Mouse (Mus musculus) heart, postnatal 0 days (tissue): ENCODE measurements around the gene Nrxn1. TPM values are rescaled to one million over a fixed set of nuclear protein-coding genes. Genes with fewer than 3 reads are reported as not detected.

Experiments
- ATAC-seq: fragments of 200-750 bp; cut with Nextera tagmentation; 2 replicates; pipeline ENCODE4 v1.8.0; 2017; ENCODE audit warnings: low read depth, moderate number of reproducible peaks, moderate library complexity; ENCODE audit not compliant: insufficient read depth
- DNase-seq: peaks from one replicate; pipeline ENCODE4 v3.0.0-alpha.2; 2016; ENCODE audit warnings: low spot score
- H3K27ac ChIP-seq: fragments of 300-500 bp; sonication (generic); 2 replicates; pipeline ENCODE4 v1.5.1; 2014; ENCODE audit warnings: low read depth, mild to moderate bottlenecking
- H3K27me3 ChIP-seq: fragments of 300-500 bp; sonication (generic); 2 replicates; pipeline ENCODE4 v1.6.1; 2014; ENCODE audit warnings: low read length, mixed read lengths; ENCODE audit not compliant: control insufficient read depth, insufficient read depth
- H3K36me3 ChIP-seq: fragments of 300-500 bp; sonication (generic); replicated peaks from 2 replicates; pipeline ENCODE4 v1.6.1; 2014; ENCODE audit warnings: low read length, mixed read lengths; ENCODE audit not compliant: control insufficient read depth, insufficient read depth
- H3K4me1 ChIP-seq: fragments of 300-500 bp; sonication (generic); 2 replicates; pipeline ENCODE4 v1.6.1; 2014; ENCODE audit warnings: antibody characterized with exemption; ENCODE audit not compliant: control insufficient read depth, insufficient read depth
- H3K4me2 ChIP-seq: fragments of 300-500 bp; sonication (generic); 2 replicates; pipeline ENCODE4 v1.6.1; 2014; ENCODE audit warnings: low read depth, mild to moderate bottlenecking, low read length, moderate library complexity
- H3K4me3 ChIP-seq: fragments of 300-500 bp; sonication (generic); 2 replicates; pipeline ENCODE4 v1.5.1; 2014; ENCODE audit warnings: low read depth, low read length
- H3K9ac ChIP-seq: fragments of 300-500 bp; sonication (generic); replicated peaks from 2 replicates; pipeline ENCODE4 v1.6.1; 2014; ENCODE audit warnings: low read depth, low read length, mixed read lengths
- H3K9me3 ChIP-seq: fragments of 300-500 bp; sonication (generic); replicated peaks from 2 replicates; pipeline ENCODE4 v1.6.1; 2016; ENCODE audit warnings: low read length; ENCODE audit not compliant: control insufficient read depth
- CTCF ChIP-seq: IDR thresholded peaks from 2 replicates; pipeline ENCODE4 v1.5.1; 2016; ENCODE audit warnings: antibody characterized with exemption, control low read depth, low read depth
- EP300 ChIP-seq: IDR thresholded peaks from 2 replicates; pipeline ENCODE4 v1.6.1; 2016; ENCODE audit warnings: antibody characterized with exemption, low read depth
- WGBS: fragments of 180-500 bp; shearing (Covaris S2); extraction: QIAGEN DNeasy Blood & Tissue Kit; methylation state at CpG from one replicate; pipeline ENCODE4 v1.1.7; 2014; 5-methylcytosine and 5-hydroxymethylcytosine counted together
- polyA plus RNA-seq: library from polyadenylated mRNA; unstranded; fragments of >200 nt; fragmentation: Nextera tagmentation; extraction: Ambion mirVana; gene quantifications from 2 replicates; pipeline ENCODE4 v1.2.1, GENCODE M21; 2015
- total RNA-seq: library from RNA; depleted of rRNA; stranded (reverse); fragments of >200 nt; gene quantifications from 2 replicates; pipeline ENCODE4 v1.2.3, GENCODE M21; 2014; ENCODE audit warnings: low replicate concordance

Nrxn1 gene
- total and polyA plus RNA-seq, 2 experiments from 2014 or later: 1.1 to 4.1 TPM

DNA sequence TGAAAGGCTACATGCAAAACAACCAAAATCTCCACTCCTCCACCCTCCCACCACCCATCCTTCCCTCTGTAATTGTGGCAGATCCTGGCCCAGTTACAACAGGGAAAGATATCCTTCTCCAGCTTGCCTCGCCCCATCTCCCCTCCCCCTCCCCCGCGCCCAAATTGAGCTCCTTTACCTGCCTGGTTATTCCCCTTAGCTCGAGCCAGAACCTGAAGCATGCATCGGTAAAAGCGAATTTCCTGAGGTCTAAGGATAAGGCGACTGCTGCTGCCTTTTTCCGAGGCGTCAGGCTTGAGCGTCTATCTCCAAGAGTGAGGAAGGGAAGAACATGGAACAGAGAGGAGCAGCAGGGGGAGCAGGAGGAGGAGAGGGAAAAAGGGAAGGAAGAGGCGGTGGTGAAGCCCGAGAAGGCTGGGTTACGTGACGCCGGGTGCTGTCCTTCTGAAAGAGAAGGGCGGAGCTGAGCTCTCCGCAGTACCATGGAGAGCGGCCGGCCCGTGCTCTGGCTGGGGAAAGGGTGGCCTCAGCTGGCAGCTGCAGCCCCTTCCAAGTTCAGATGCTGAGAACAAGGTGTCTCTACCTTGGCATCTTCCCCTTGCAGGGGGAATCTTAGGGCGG, 340 bp downstream of the Nrxn1 start:
- Histone ChIP-seq H3K9ac (no peak overlapping the region), H3K4me1 (no peaks in the 10 kb centered on the region), H3K27ac (no peak overlapping the region), H3K9me3 (no peaks in the 10 kb centered on the region), H3K4me3 (no peak overlapping the region), H3K36me3 (no peaks in the 10 kb centered on the region), H3K27me3 (no peaks in the 10 kb centered on the region), H3K4me2 (no peak overlapping the region)
- TF ChIP-seq EP300 (no peak), CTCF (peak; percentile 14)
- peak; percentile 63 for DNase-seq
- WGBS: 3% methylated on average over 21 of the region's 21 CpGs
- ATAC-seq: peak; percentile 75

DNA sequence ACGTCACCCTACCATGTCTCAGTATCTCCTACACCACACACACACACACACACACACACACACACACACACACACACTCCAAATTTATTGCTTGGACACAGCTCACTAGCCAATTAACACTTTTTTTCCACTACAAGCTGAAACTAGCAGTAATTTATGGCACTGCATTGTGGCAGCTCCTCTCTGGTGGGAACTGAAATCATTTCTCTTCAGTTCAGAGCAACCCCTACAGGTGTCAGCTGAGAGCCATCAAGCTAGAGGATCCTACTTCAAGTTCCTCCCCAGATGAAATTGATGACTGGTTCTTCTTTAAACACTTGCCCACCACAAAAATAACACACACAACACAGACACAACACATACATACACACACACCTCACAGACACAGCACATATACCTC, 2.2 kb downstream of the Nrxn1 start:
- ATAC-seq: no peak
- DNase-seq: no peak
- Histone ChIP-seq H3K9ac (no peak overlapping the region), H3K27ac (no peak overlapping the region), H3K36me3 (no peaks in the 10 kb centered on the region), H3K9me3 (no peaks in the 10 kb centered on the region), H3K4me3 (no peak overlapping the region), H3K4me1 (no peaks in the 10 kb centered on the region), H3K4me2 (no peak overlapping the region), H3K27me3 (no peaks in the 10 kb centered on the region)
- TF ChIP-seq CTCF (no peak), EP300 (no peak)
- 83% methylated on average over 1 of the region's 1 CpGs for WGBS

DNA sequence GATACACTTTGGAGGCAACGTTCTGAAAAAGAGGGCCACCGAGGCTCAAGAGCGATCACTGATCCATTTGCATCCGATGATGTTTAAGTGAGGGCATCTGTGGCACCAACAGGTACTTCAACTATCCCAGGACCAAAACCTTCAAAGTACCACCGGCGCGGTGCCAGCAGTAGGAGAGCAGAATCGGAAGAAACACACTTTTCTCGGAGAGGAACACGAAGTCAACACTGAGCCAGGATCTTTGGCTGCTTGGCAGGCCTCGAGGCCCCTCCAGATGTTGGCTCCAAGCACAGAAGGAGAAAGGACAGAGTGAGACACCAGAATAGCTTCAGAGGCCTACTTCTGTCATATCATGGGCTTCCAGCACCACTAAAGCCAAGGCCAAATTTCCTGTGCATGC, 3.9 kb downstream of the Nrxn1 start:
- Histone ChIP-seq H3K36me3 (no peaks in the 10 kb centered on the region), H3K27me3 (no peaks in the 10 kb centered on the region), H3K4me3 (no peak overlapping the region), H3K27ac (no peak overlapping the region), H3K4me1 (no peaks in the 10 kb centered on the region), H3K9me3 (no peaks in the 10 kb centered on the region), H3K9ac (no peak overlapping the region), H3K4me2 (no peak overlapping the region)
- no peak for ATAC-seq
- DNase-seq: no peak
- 70% methylated on average over 11 of the region's 11 CpGs for WGBS
- no peak for TF ChIP-seq CTCF
- no peak for TF ChIP-seq EP300

DNA sequence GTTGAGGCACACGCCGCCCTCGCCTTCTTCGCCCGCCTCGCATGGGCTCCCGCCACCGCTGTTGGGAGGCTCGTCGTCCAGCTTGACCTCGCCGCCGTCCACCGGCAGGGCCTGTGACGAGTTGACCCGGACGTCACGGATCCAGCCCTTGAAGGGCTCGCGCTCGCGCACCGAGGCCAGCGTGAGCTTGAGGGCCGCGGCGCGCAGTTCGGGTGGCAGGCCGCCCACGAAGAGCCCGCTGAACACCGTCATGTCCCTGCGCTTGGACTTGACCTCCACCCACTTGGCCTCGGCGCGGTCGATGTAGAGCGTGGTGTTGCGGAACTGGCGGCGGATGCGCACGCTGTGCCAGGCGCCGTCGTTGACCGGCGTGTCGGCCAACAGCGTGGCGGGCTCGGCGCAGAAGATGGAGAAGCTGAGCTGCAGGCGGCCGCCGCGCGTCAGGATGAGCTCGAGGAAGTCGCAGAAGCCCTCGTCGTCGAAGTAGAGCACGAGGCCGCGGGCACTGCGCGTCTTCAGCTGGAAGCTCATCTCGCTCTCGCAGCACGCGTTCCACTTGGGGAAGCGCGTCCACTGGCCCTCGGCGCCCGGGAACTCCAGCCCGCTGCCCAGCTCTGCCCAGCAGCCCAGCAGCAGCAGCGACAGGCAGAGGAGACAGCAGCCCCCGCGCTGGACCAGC, 4.7 kb downstream of the Nrxn1 start:
- H3K4me3 ChIP-seq: no peak overlapping the region
- 53% methylated on average over 75 of the region's 82 CpGs for WGBS
- no peaks in the 10 kb centered on the region for H3K4me1 ChIP-seq
- H3K4me2 ChIP-seq: no peak overlapping the region
- H3K36me3 ChIP-seq: no peaks in the 10 kb centered on the region
- H3K27ac ChIP-seq: no peak overlapping the region
- no peak overlapping the region for H3K9ac ChIP-seq
- TF ChIP-seq EP300 (no peak), CTCF (no peak)
- no peaks in the 10 kb centered on the region for H3K27me3 ChIP-seq
- no peaks in the 10 kb centered on the region for H3K9me3 ChIP-seq
- DNase-seq: no peak
- ATAC-seq: no peak

DNA sequence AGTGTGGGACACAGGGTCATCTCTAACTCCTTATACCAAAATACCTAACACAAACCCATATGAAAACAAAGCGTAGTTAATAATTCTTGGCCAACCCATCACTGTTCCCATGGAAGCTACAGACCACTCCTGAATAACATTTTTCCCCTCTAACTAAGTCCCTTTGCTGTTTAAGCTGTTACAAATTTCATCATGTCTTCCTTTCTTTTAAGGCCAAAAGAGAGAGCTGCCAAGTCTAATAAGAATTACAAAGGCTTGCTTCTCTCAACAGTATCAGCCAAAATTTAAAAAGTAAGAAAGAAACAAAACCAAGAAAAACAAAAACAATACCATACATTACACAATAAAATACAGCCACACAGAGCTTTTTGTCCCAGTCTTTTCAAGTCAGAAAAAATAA, 6.5 kb downstream of the Nrxn1 start:
- 71% methylated on average over 1 of the region's 1 CpGs for WGBS
- Histone ChIP-seq H3K4me2 (no peak overlapping the region), H3K9ac (no peak overlapping the region), H3K36me3 (no peaks in the 10 kb centered on the region), H3K4me1 (no peaks in the 10 kb centered on the region), H3K27ac (no peak overlapping the region), H3K9me3 (no peaks in the 10 kb centered on the region), H3K4me3 (no peak overlapping the region), H3K27me3 (no peaks in the 10 kb centered on the region)
- ATAC-seq (no peak), DNase-seq (no peak)
- no peak for TF ChIP-seq CTCF
- TF ChIP-seq EP300: no peak

DNA sequence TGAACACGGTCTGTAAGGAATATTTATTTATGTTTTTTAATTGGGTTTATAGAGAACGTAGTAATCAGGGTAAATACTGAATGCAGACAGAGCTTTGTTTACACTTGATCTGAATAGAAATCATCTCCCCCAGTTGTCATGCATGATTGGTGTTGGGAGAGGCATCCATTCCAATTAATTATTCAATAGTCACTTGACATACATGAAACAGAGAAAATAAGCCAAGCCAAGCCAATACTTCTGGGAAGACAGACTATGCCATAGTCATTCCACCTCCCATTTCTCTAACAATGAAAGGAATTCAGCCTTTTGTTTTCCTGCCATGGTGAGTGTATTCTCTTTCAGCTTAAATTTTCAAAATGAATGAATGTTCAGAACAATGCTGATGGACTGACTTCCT, 7.5 kb downstream of the Nrxn1 start:
- Histone ChIP-seq H3K27ac (no peak overlapping the region), H3K9ac (no peak overlapping the region), H3K4me1 (no peaks in the 10 kb centered on the region), H3K4me2 (no peak overlapping the region), H3K27me3 (no peaks in the 10 kb centered on the region), H3K9me3 (no peaks in the 10 kb centered on the region), H3K36me3 (no peaks in the 10 kb centered on the region), H3K4me3 (no peak overlapping the region)
- DNase-seq (no peak), ATAC-seq (no peak)
- WGBS: 76% methylated on average over 2 of the region's 2 CpGs
- TF ChIP-seq EP300 (no peak), CTCF (no peak)
